ENCODE assay signal across 8 mouse cellular contexts in the genomic region with DNA sequence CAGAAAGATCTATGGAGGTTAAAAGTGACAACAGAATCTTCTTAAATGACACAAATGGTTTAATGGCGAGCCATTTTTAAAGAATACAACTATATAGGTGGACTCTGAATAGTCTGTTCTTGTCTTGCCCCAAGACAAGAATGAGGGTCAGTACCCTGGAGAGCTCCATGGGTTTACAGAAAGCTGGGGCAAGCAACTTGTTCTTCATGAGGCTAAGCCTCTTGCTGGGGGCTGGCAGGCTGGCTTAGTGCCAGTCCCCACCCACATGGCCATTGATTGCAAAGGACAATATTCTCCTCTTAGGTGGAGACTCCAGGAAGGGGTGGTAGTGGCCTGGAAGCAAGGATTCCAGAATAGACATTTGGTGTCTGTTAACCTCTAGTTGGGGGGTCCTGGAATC.
DNase-seq lines count a peak whose midpoint lies in the region; ATAC-seq lines count a peak whose summit lies in the region.

No protein-coding gene starts in this region.

- no peaks in the 10 kb centered on the region for H3K27me3 ChIP-seq in forebrain, embryonic 14.5 days (replicated peaks; ENCODE audit: control insufficient read depth, insufficient read depth, low read length)
- H3K27me3 ChIP-seq in forebrain, embryonic 16.5 days (replicated peaks; ENCODE audit: control insufficient read depth, insufficient read depth, low read length) = no peaks in the 10 kb centered on the region

- no peak overlapping the region for H3K9ac ChIP-seq in forebrain, embryonic 14.5 days (ENCODE audit: low read length)
- no peak overlapping the region for H3K9ac ChIP-seq in forebrain, embryonic 16.5 days (replicated peaks; ENCODE audit: low read depth, low read length)

- no peaks in the 10 kb centered on the region for H3K9me3 ChIP-seq in forebrain, embryonic 14.5 days (replicated peaks; ENCODE audit: control insufficient read depth, low read length)
- no peaks in the 10 kb centered on the region for H3K9me3 ChIP-seq in forebrain, embryonic 16.5 days (ENCODE audit: control insufficient read depth, low read length)

- H3K27ac ChIP-seq in forebrain, embryonic 14.5 days (ENCODE audit: low read depth, low read length) = no peak overlapping the region
- H3K27ac ChIP-seq in forebrain, embryonic 16.5 days (ENCODE audit: low read length) = no peak overlapping the region

- no peak overlapping the region for H3K4me2 ChIP-seq in forebrain, embryonic 14.5 days (ENCODE audit: low read length)
- no peak overlapping the region for H3K4me2 ChIP-seq in forebrain, embryonic 16.5 days (ENCODE audit: low read length)

- no peak overlapping the region for H3K4me3 ChIP-seq in forebrain, embryonic 14.5 days (ENCODE audit: low read depth, low read length)
- no peak overlapping the region for H3K4me3 ChIP-seq in forebrain, embryonic 16.5 days (replicated peaks; ENCODE audit: low read length)

- 43% methylated on average over 1 of the region's 1 CpGs for WGBS in forebrain, embryonic 14.5 days
- 45% methylated on average over 1 of the region's 1 CpGs for WGBS in forebrain, embryonic 16.5 days

- peak; percentile 34 for DNase-seq in forebrain, embryonic 14.5 days (ENCODE audit: low spot score)
- peak; percentile 69 for DNase-seq in lung, postnatal 10 days
- DNase-seq in lung, adult 18-20 months = no peak
- DNase-seq in mesoderm, embryonic 11.5 days (ENCODE audit: low read depth, low spot score) = peak; percentile 79
- no peak for DNase-seq in gastrocnemius, postnatal 25 days
- no peak for DNase-seq in ovary, postnatal 10 days (ENCODE audit: low spot score)

- H3K4me1 ChIP-seq in forebrain, embryonic 14.5 days (ENCODE audit: control insufficient read depth, insufficient read depth, low read length) = peaks cover 30% of the 10 kb centered on the region
- H3K4me1 ChIP-seq in forebrain, embryonic 16.5 days (replicated peaks; ENCODE audit: control insufficient read depth, insufficient read depth, low read length) = peaks cover 27% of the 10 kb centered on the region

- H3K36me3 ChIP-seq in forebrain, embryonic 14.5 days (ENCODE audit: control insufficient read depth, insufficient read depth, low read length) = no peaks in the 10 kb centered on the region
- no peaks in the 10 kb centered on the region for H3K36me3 ChIP-seq in forebrain, embryonic 16.5 days (ENCODE audit: control insufficient read depth, insufficient read depth)

- no peak for ATAC-seq in forebrain, embryonic 14.5 days
- ATAC-seq in forebrain, embryonic 16.5 days = no peak
- ATAC-seq in common myeloid progenitor, adult 5-6 weeks (replicated peaks; ENCODE audit: low read depth, poor library complexity, severe bottlenecking) = peak; percentile 54; the same call in 1 of the 2 replicates

Comparison
In these comparisons a context has a peak if more than half of its experiments do, and no peak if none do; other contexts are left out.
1. DNase-seq: peak in forebrain, embryonic 14.5 days (single experiment), lung, postnatal 10 days (single experiment) and mesoderm, embryonic 11.5 days (single experiment); none in lung, adult 18-20 months (0 of 2), gastrocnemius, postnatal 25 days (single experiment) and ovary, postnatal 10 days (single experiment).